Mouse (Mus musculus): ENCODE measurements at regions not wholly inside any gene's neighbourhood (a gene's known extent, or its start where the extent isn't known, plus 50 kb on each side); places are given as distances from the start of the nearest gene placed in this dataset.
"Not testable (repeated sequence)": the region's sequence is repeated elsewhere in the genome, so short reads cannot be mapped to it uniquely, and the experiment has no call there.

- DNase-seq (ENCODE audit: low spot score): no peak
Measured at GRCm38 (mm10) chr2:63706643-63707042, 391.2 kb downstream of the Fign start.

GRCm38 (mm10) chr2:63706183-63706582 lies 391.7 kb downstream of the Fign start:
- no peak for DNase-seq (ENCODE audit: low spot score)

GRCm38 (mm10) chr2:63702333-63703096 lies 395.3 kb downstream of the Fign start:
- DNase-seq (ENCODE audit: low spot score): peak; percentile 69

- DNase-seq (ENCODE audit: low spot score): peak; percentile 4
Measured at GRCm38 (mm10) chr2:63701861-63702260, 396.0 kb downstream of the Fign start.

GRCm38 (mm10) chr2:63700255-63700654 lies 397.6 kb downstream of the Fign start:
- no peak for DNase-seq (ENCODE audit: low spot score)

GRCm38 (mm10) chr2:63669700-63670099 lies 428.1 kb downstream of the Fign start:
- DNase-seq (ENCODE audit: low spot score): no peak

GRCm38 (mm10) chr2:63668784-63669183 lies 429.1 kb downstream of the Fign start:
- DNase-seq (ENCODE audit: low spot score): no peak

- not testable (repeated sequence) for DNase-seq (ENCODE audit: low spot score)
Measured at GRCm38 (mm10) chr2:63659947-63660346, 437.9 kb downstream of the Fign start.

All from yolk sac, embryonic 10.5 days (tissue).